Comparison of ENCODE assay signal across 15 mouse cellular contexts in genomic region chr19:57138045-57138444, GRCm38 (mm10).
DNase-seq lines count a peak whose midpoint lies in the region; ATAC-seq and TF ChIP-seq lines count a peak whose summit lies in the region.
"Had no signal": no experiment of that assay in that cellular context is flagged by ENCODE, and none has a peak within 500 bp of the region (broad histone marks: within the 10 kb centered on the region; RNA-seq: fewer than 3 reads in every experiment).

No protein-coding gene starts in this region.

- no peak for TF ChIP-seq POLR2A in MEL (IDR thresholded peaks at IDR 0.05; ENCODE audit: control insufficient read depth in 1 of 2, insufficient read depth in 1 of 2, low read depth in 1 of 2, low read length in 2 of 2, poor library complexity in 1 of 2)

- no peak overlapping the region for H3K4me3 ChIP-seq in forebrain, postnatal 0 days (ENCODE audit: low read depth, low read length)
- H3K4me3 ChIP-seq in forebrain, embryonic 11.5 days (ENCODE audit: low read depth, low read length), result no peak overlapping the region
- H3K4me3 ChIP-seq in liver, embryonic 14.5 days (ENCODE audit: insufficient read depth in 1 of 2, low read depth in 2 of 2, low read length in 2 of 2), result no peak overlapping the region
- no peak overlapping the region for H3K4me3 ChIP-seq in liver, embryonic 12.5 days
- no peak overlapping the region for H3K4me3 ChIP-seq in MEL (ENCODE audit: control insufficient read depth in 1 of 2, insufficient read depth in 1 of 2, low read depth in 2 of 2, low read length in 2 of 2)
- H3K4me3 ChIP-seq in embryonic facial prominence, embryonic 14.5 days (ENCODE audit: low read depth, low read length), result no peak overlapping the region
- H3K4me3 ChIP-seq: limb, embryonic 10.5 days had no signal

- H3K27me3 ChIP-seq in forebrain, postnatal 0 days (ENCODE audit: insufficient read depth, low read length), result no peaks in the 10 kb centered on the region
- no peaks in the 10 kb centered on the region for H3K27me3 ChIP-seq in forebrain, embryonic 11.5 days (ENCODE audit: control insufficient read depth, insufficient read depth, low read length)
- H3K27me3 ChIP-seq in liver, embryonic 14.5 days (ENCODE audit: control insufficient read depth, insufficient read depth, low read length), result no peaks in the 10 kb centered on the region
- H3K27me3 ChIP-seq in liver, embryonic 12.5 days (replicated peaks), result no peaks in the 10 kb centered on the region
- H3K27me3 ChIP-seq in MEL (ENCODE audit: control insufficient read depth in 1 of 2, insufficient read depth in 2 of 2, low read length in 2 of 2), result no peaks in the 10 kb centered on the region
- no peaks in the 10 kb centered on the region for H3K27me3 ChIP-seq in embryonic facial prominence, embryonic 14.5 days (replicated peaks; ENCODE audit: control insufficient read depth, insufficient read depth, low read length)

- H3K9ac ChIP-seq in forebrain, postnatal 0 days, result no peak overlapping the region
- no peak overlapping the region for H3K9ac ChIP-seq in forebrain, embryonic 11.5 days (ENCODE audit: low read length)
- H3K9ac ChIP-seq in liver, embryonic 14.5 days (replicated peaks), result no peak overlapping the region
- H3K9ac ChIP-seq in liver, embryonic 12.5 days, result no peak overlapping the region
- no peak overlapping the region for H3K9ac ChIP-seq in MEL (ENCODE audit: control insufficient read depth, low read depth, low read length, poor library complexity, severe bottlenecking)
- H3K9ac ChIP-seq in embryonic facial prominence, embryonic 14.5 days (ENCODE audit: low read depth, low read length), result no peak overlapping the region

- no peak for ATAC-seq in forebrain, postnatal 0 days
- no peak for ATAC-seq in forebrain, embryonic 11.5 days (replicated peaks; ENCODE audit: low FRiP score)
- no peak for ATAC-seq in liver, embryonic 14.5 days (ENCODE audit: insufficient read depth)
- no peak; the same call in 1 of the 2 replicates for ATAC-seq in liver, embryonic 12.5 days
- ATAC-seq in embryonic facial prominence, embryonic 14.5 days (ENCODE audit: low read depth), result no peak

- H3K4me1 ChIP-seq in forebrain, postnatal 0 days (ENCODE audit: insufficient read depth), result 0 out of 2 replicates have a peak, but pooled peaks cover 3% of the 10 kb centered on the region
- H3K4me1 ChIP-seq in forebrain, embryonic 11.5 days (replicated peaks; ENCODE audit: control insufficient read depth, insufficient read depth, low read length), result peaks cover 2% of the 10 kb centered on the region; the same call in 1 of the 2 replicates
- no peaks in the 10 kb centered on the region; a peak in 1 of 4 replicates for H3K4me1 ChIP-seq in liver, embryonic 14.5 days (replicated peaks; ENCODE audit: control insufficient read depth in 2 of 2, insufficient read depth in 2 of 2, low read length in 1 of 2)
- peaks cover 10% of the 10 kb centered on the region; the same call in 1 of the 2 replicates for H3K4me1 ChIP-seq in liver, embryonic 12.5 days
- H3K4me1 ChIP-seq in MEL (ENCODE audit: control insufficient read depth in 1 of 2, insufficient read depth in 2 of 2, low read length in 2 of 2), result no peaks in the 10 kb centered on the region
- H3K4me1 ChIP-seq in embryonic facial prominence, embryonic 14.5 days (ENCODE audit: control insufficient read depth, insufficient read depth, low read length), result peaks cover 16% of the 10 kb centered on the region

- no peaks in the 10 kb centered on the region for H3K9me3 ChIP-seq in forebrain, postnatal 0 days (ENCODE audit: low read length)
- H3K9me3 ChIP-seq in forebrain, embryonic 11.5 days (ENCODE audit: control insufficient read depth, low read length), result no peaks in the 10 kb centered on the region
- H3K9me3 ChIP-seq in liver, embryonic 14.5 days (ENCODE audit: control insufficient read depth, low read length), result no peaks in the 10 kb centered on the region
- H3K9me3 ChIP-seq in liver, embryonic 12.5 days (replicated peaks), result no peaks in the 10 kb centered on the region
- H3K9me3 ChIP-seq in MEL (replicated peaks; ENCODE audit: insufficient read depth, low read length), result no peaks in the 10 kb centered on the region
- H3K9me3 ChIP-seq in embryonic facial prominence, embryonic 14.5 days (ENCODE audit: control insufficient read depth, low read length), result no peaks in the 10 kb centered on the region
- H3K9me3 ChIP-seq: limb, embryonic 10.5 days had no signal

- no peaks in the 10 kb centered on the region for H3K79me2 ChIP-seq in MEL (ENCODE audit: control insufficient read depth, insufficient read depth, low read length, poor library complexity)

- peak; percentile 56 for TF ChIP-seq CTCF in forebrain, postnatal 0 days (IDR thresholded peaks at IDR 0.05; ENCODE audit: low read depth)
- TF ChIP-seq CTCF in liver, embryonic 14.5 days (IDR thresholded peaks at IDR 0.05; ENCODE audit: low read depth), result peak; percentile 19; the same call in 1 of the 2 replicates
- peak in 2 of 3 experiments; percentile 19 to 62; a peak in 4 of 6 replicates for TF ChIP-seq CTCF in MEL (IDR thresholded peaks at IDR 0.05 in 2 of 3, conservative IDR thresholded peaks at IDR 0.05 in 1 of 3; ENCODE audit: control insufficient read depth in 1 of 3, insufficient read depth in 1 of 3, low read depth in 2 of 3, low read length in 3 of 3, poor library complexity in 1 of 3, severe bottlenecking in 1 of 3)

- DNase-seq in forebrain, postnatal 0 days, result peak; percentile 40
- no peak for DNase-seq in forebrain, embryonic 11.5 days (ENCODE audit: low spot score)
- no peak for DNase-seq in liver, embryonic 14.5 days (ENCODE audit: low read depth in 3 of 3, low spot score in 3 of 3)
- DNase-seq in MEL (ENCODE audit: low read depth, low spot score), result peak; percentile 53
- DNase-seq in embryonic facial prominence, embryonic 14.5 days (ENCODE audit: low spot score), result peak; percentile 56
- DNase-seq in adrenal gland, postnatal 25 days, result no peak
- DNase-seq in layer of hippocampus, adult 18-20 months (ENCODE audit: low spot score in 2 of 2), result no peak
- DNase-seq: adrenal gland, postnatal 10 days; cerebellum, adult 9-11 months; kidney, postnatal 36 days; lung, postnatal 36 days; right cerebral cortex, postnatal 14 days had no signal

- peak; percentile 84 for TF ChIP-seq RAD21 in MEL (IDR thresholded peaks at IDR 0.05; ENCODE audit: low read depth, low read length)

- no peaks in the 10 kb centered on the region for H3K36me3 ChIP-seq in forebrain, postnatal 0 days (ENCODE audit: insufficient read depth)
- H3K36me3 ChIP-seq in forebrain, embryonic 11.5 days (ENCODE audit: control insufficient read depth, insufficient read depth, low read length), result no peaks in the 10 kb centered on the region
- no peaks in the 10 kb centered on the region for H3K36me3 ChIP-seq in liver, embryonic 14.5 days (replicated peaks; ENCODE audit: control insufficient read depth, insufficient read depth, low read depth)
- H3K36me3 ChIP-seq in liver, embryonic 12.5 days, result no peaks in the 10 kb centered on the region
- H3K36me3 ChIP-seq in MEL (ENCODE audit: control insufficient read depth in 1 of 2, insufficient read depth in 2 of 2, low read length in 2 of 2), result no peaks in the 10 kb centered on the region
- H3K36me3 ChIP-seq in embryonic facial prominence, embryonic 14.5 days (ENCODE audit: control insufficient read depth, insufficient read depth, low read length), result no peaks in the 10 kb centered on the region
- H3K36me3 ChIP-seq: G1E; limb, embryonic 10.5 days had no signal

- no peak overlapping the region for H3K4me2 ChIP-seq in forebrain, postnatal 0 days (ENCODE audit: low read depth)
- H3K4me2 ChIP-seq in forebrain, embryonic 11.5 days (ENCODE audit: low read depth, low read length, severe bottlenecking), result no peak overlapping the region
- no peak overlapping the region for H3K4me2 ChIP-seq in liver, embryonic 14.5 days (ENCODE audit: low read depth)
- H3K4me2 ChIP-seq in liver, embryonic 12.5 days, result no peak overlapping the region
- H3K4me2 ChIP-seq in embryonic facial prominence, embryonic 14.5 days (ENCODE audit: low read depth, low read length), result no peak overlapping the region

- TF ChIP-seq EP300 in liver, embryonic 14.5 days (IDR thresholded peaks at IDR 0.05; ENCODE audit: low read depth), result no peak
- no peak for TF ChIP-seq EP300 in MEL (IDR thresholded peaks at IDR 0.05; ENCODE audit: low read depth in 1 of 2, low read length in 2 of 2)

- no peak overlapping the region for H3K27ac ChIP-seq in forebrain, postnatal 0 days (ENCODE audit: low read depth, low read length)
- H3K27ac ChIP-seq in forebrain, embryonic 11.5 days (ENCODE audit: low read depth, low read length), result no peak overlapping the region
- no peak overlapping the region for H3K27ac ChIP-seq in liver, embryonic 14.5 days
- no peak overlapping the region for H3K27ac ChIP-seq in liver, embryonic 12.5 days
- H3K27ac ChIP-seq in MEL (ENCODE audit: control insufficient read depth, low read depth, low read length), result no peak overlapping the region
- no peak overlapping the region for H3K27ac ChIP-seq in embryonic facial prominence, embryonic 14.5 days (replicated peaks; ENCODE audit: low read depth, low read length)
- H3K27ac ChIP-seq: limb, embryonic 10.5 days had no signal

TF ChIP-seq in MEL, 35 proteins besides CTCF, POLR2A, EP300 and RAD21:
- no peak for TF ChIP-seq TCF12 (IDR thresholded peaks at IDR 0.05; ENCODE audit: low read depth, low read length)
- no peak for TF ChIP-seq CHD2 (IDR thresholded peaks at IDR 0.05; ENCODE audit: low read length)
- no peak for TF ChIP-seq ZMIZ1 (IDR thresholded peaks at IDR 0.05; ENCODE audit: low read depth, low read length)
- TF ChIP-seq ZNF384 (IDR thresholded peaks at IDR 0.05; ENCODE audit: low read depth, low read length), result peak; percentile 98
- peak; percentile 53 for TF ChIP-seq SMC3 (IDR thresholded peaks at IDR 0.05; ENCODE audit: low read depth, low read length)
- TF ChIP-seq MXI1 (IDR thresholded peaks at IDR 0.05; ENCODE audit: low read depth, low read length), result no peak
- TF ChIP-seq ZC3H11A (IDR thresholded peaks at IDR 0.05; ENCODE audit: low read depth, low read length), result peak; percentile 28; the same call in 1 of the 2 replicates
- no peak for TF ChIP-seq NELFE (IDR thresholded peaks at IDR 0.05; ENCODE audit: low read depth, low read length)
- TF ChIP-seq MYB (IDR thresholded peaks at IDR 0.05; ENCODE audit: low read depth, low read length), result no peak
- TF ChIP-seq E2F4 (IDR thresholded peaks at IDR 0.05; ENCODE audit: borderline replicate concordance, low read depth, low read length), result no peak
- no peak for TF ChIP-seq ETS1 (IDR thresholded peaks at IDR 0.05; ENCODE audit: low read depth, low read length)

Comparison
In these comparisons a context has a peak if more than half of its experiments do, and no peak if none do; other contexts are left out.
1. DNase-seq: peak in forebrain, postnatal 0 days (single experiment), MEL (single experiment) and embryonic facial prominence, embryonic 14.5 days (single experiment); none in forebrain, embryonic 11.5 days (single experiment), liver, embryonic 14.5 days (0 of 3), adrenal gland, postnatal 25 days (single experiment) and layer of hippocampus, adult 18-20 months (0 of 2).
2. Peak in every context shown above with its lines, with median percentiles within 50 percentile points of each other: CTCF ChIP-seq.